22 mouse cellular contexts compared by ENCODE assay signal in genomic region chr14:25173281-25173680, GRCm38 (mm10).
A peak's percentile ranks its signal among the peaks of the same experiment; 100 is the strongest.
DNase-seq lines count a peak whose midpoint lies in the region; ATAC-seq and TF ChIP-seq lines count a peak whose summit lies in the region.
"Had no signal": no experiment of that assay in that cellular context is flagged by ENCODE, and none has a peak within 500 bp of the region (broad histone marks: within the 10 kb centered on the region; RNA-seq: fewer than 3 reads in every experiment).

No protein-coding gene starts in this region.

- 0 out of 2 replicates have a peak overlapping the region, but pooled peaks have one; percentile 11 for H3K27ac ChIP-seq in embryonic facial prominence, embryonic 12.5 days
- no peak overlapping the region for H3K27ac ChIP-seq in embryonic facial prominence, embryonic 10.5 days (replicated peaks)
- no peak overlapping the region for H3K27ac ChIP-seq in liver, adult 2 months (replicated peaks; ENCODE audit: insufficient read depth, low read depth, low read length)
- H3K27ac ChIP-seq in liver, embryonic 12.5 days = no peak overlapping the region
- H3K27ac ChIP-seq in embryonic facial prominence, embryonic 14.5 days (replicated peaks; ENCODE audit: low read depth, low read length) = peak overlapping the region; percentile 74
- H3K27ac ChIP-seq in limb, embryonic 15.5 days = peak overlapping the region; percentile 79
- no peak overlapping the region for H3K27ac ChIP-seq in forebrain, embryonic 11.5 days (ENCODE audit: low read depth, low read length)
- H3K27ac ChIP-seq: heart, adult 2 months; hindbrain, embryonic 15.5 days; kidney, postnatal 0 days; neural tube, embryonic 12.5 days had no signal

- no peaks in the 10 kb centered on the region for H3K36me3 ChIP-seq in embryonic facial prominence, embryonic 12.5 days
- H3K36me3 ChIP-seq in embryonic facial prominence, embryonic 10.5 days (replicated peaks) = no peaks in the 10 kb centered on the region
- no peaks in the 10 kb centered on the region for H3K36me3 ChIP-seq in liver, adult 2 months (ENCODE audit: control insufficient read depth, insufficient read depth, low read length)
- H3K36me3 ChIP-seq in liver, embryonic 12.5 days = no peaks in the 10 kb centered on the region
- no peaks in the 10 kb centered on the region for H3K36me3 ChIP-seq in embryonic facial prominence, embryonic 14.5 days (ENCODE audit: control insufficient read depth, insufficient read depth, low read length)
- H3K36me3 ChIP-seq in limb, embryonic 15.5 days = no peaks in the 10 kb centered on the region
- H3K36me3 ChIP-seq in forebrain, embryonic 11.5 days (ENCODE audit: control insufficient read depth, insufficient read depth, low read length) = no peaks in the 10 kb centered on the region
- H3K36me3 ChIP-seq: hindbrain, embryonic 15.5 days; neural tube, embryonic 12.5 days had no signal

- H3K4me2 ChIP-seq in embryonic facial prominence, embryonic 12.5 days (replicated peaks) = no peak overlapping the region
- no peak overlapping the region for H3K4me2 ChIP-seq in liver, embryonic 12.5 days
- H3K4me2 ChIP-seq in embryonic facial prominence, embryonic 14.5 days (ENCODE audit: low read depth, low read length) = no peak overlapping the region
- H3K4me2 ChIP-seq in limb, embryonic 15.5 days = no peak overlapping the region
- H3K4me2 ChIP-seq in forebrain, embryonic 11.5 days (ENCODE audit: low read depth, low read length, severe bottlenecking) = no peak overlapping the region
- H3K4me2 ChIP-seq: hindbrain, embryonic 15.5 days; neural tube, embryonic 12.5 days had no signal

- H3K4me1 ChIP-seq in embryonic facial prominence, embryonic 12.5 days = peaks cover 26% of the 10 kb centered on the region
- peaks cover 39% of the 10 kb centered on the region for H3K4me1 ChIP-seq in embryonic facial prominence, embryonic 10.5 days
- H3K4me1 ChIP-seq in liver, adult 2 months (ENCODE audit: control insufficient read depth, insufficient read depth, low read length) = peaks cover 4% of the 10 kb centered on the region; the same call in 1 of the 2 replicates
- H3K4me1 ChIP-seq in liver, embryonic 12.5 days = no peaks in the 10 kb centered on the region
- peaks cover 36% of the 10 kb centered on the region for H3K4me1 ChIP-seq in embryonic facial prominence, embryonic 14.5 days (ENCODE audit: control insufficient read depth, insufficient read depth, low read length)
- peaks cover 44% of the 10 kb centered on the region for H3K4me1 ChIP-seq in limb, embryonic 15.5 days
- H3K4me1 ChIP-seq in forebrain, embryonic 11.5 days (replicated peaks; ENCODE audit: control insufficient read depth, insufficient read depth, low read length) = no peaks in the 10 kb centered on the region
- H3K4me1 ChIP-seq: hindbrain, embryonic 15.5 days; neural tube, embryonic 12.5 days had no signal

- no peak overlapping the region for H3K9ac ChIP-seq in embryonic facial prominence, embryonic 12.5 days
- H3K9ac ChIP-seq in liver, adult 2 months (ENCODE audit: low read depth, low read length) = no peak overlapping the region
- no peak overlapping the region for H3K9ac ChIP-seq in liver, embryonic 12.5 days
- no peak overlapping the region for H3K9ac ChIP-seq in embryonic facial prominence, embryonic 14.5 days (ENCODE audit: low read depth, low read length)
- H3K9ac ChIP-seq in limb, embryonic 15.5 days = 0 out of 2 replicates have a peak overlapping the region, but pooled peaks have one; percentile 15
- no peak overlapping the region for H3K9ac ChIP-seq in forebrain, embryonic 11.5 days (ENCODE audit: low read length)
- H3K9ac ChIP-seq: forebrain, postnatal 0 days; hindbrain, embryonic 15.5 days; neural tube, embryonic 12.5 days had no signal

- no peak for TF ChIP-seq CTCF in liver, adult 2 months (IDR thresholded peaks at IDR 0.05; ENCODE audit: low read depth, low read length)

- no peaks in the 10 kb centered on the region for H3K9me3 ChIP-seq in embryonic facial prominence, embryonic 12.5 days
- H3K9me3 ChIP-seq in embryonic facial prominence, embryonic 10.5 days = no peaks in the 10 kb centered on the region
- H3K9me3 ChIP-seq in liver, embryonic 12.5 days (replicated peaks) = no peaks in the 10 kb centered on the region
- H3K9me3 ChIP-seq in embryonic facial prominence, embryonic 14.5 days (ENCODE audit: control insufficient read depth, low read length) = no peaks in the 10 kb centered on the region
- H3K9me3 ChIP-seq in limb, embryonic 15.5 days = no peaks in the 10 kb centered on the region
- H3K9me3 ChIP-seq in forebrain, embryonic 11.5 days (ENCODE audit: control insufficient read depth, low read length) = no peaks in the 10 kb centered on the region
- H3K9me3 ChIP-seq: hindbrain, embryonic 15.5 days; neural tube, embryonic 12.5 days had no signal

- TF ChIP-seq POLR2A in liver, adult 2 months (IDR thresholded peaks at IDR 0.05; ENCODE audit: extremely low read depth, insufficient read depth, low read length) = no peak

- no peak overlapping the region for H3K4me3 ChIP-seq in embryonic facial prominence, embryonic 12.5 days
- H3K4me3 ChIP-seq in embryonic facial prominence, embryonic 10.5 days = no peak overlapping the region
- H3K4me3 ChIP-seq in liver, adult 2 months (ENCODE audit: insufficient read depth, low read depth, low read length) = no peak overlapping the region
- no peak overlapping the region for H3K4me3 ChIP-seq in liver, embryonic 12.5 days
- H3K4me3 ChIP-seq in embryonic facial prominence, embryonic 14.5 days (ENCODE audit: low read depth, low read length) = no peak overlapping the region
- no peak overlapping the region for H3K4me3 ChIP-seq in limb, embryonic 15.5 days
- no peak overlapping the region for H3K4me3 ChIP-seq in forebrain, embryonic 11.5 days (ENCODE audit: low read depth, low read length)
- H3K4me3 ChIP-seq: heart, adult 2 months; hindbrain, embryonic 15.5 days; neural tube, embryonic 12.5 days had no signal

- no peak for ATAC-seq in embryonic facial prominence, embryonic 12.5 days (ENCODE audit: insufficient number of reproducible peaks, insufficient read depth, low FRiP score, low TSS enrichment)
- ATAC-seq in liver, embryonic 12.5 days = no peak
- ATAC-seq in embryonic facial prominence, embryonic 14.5 days (ENCODE audit: low read depth) = peak; percentile 62
- no peak for ATAC-seq in limb, embryonic 15.5 days (ENCODE audit: insufficient number of reproducible peaks, low FRiP score, low TSS enrichment, low read depth)
- no peak for ATAC-seq in forebrain, embryonic 11.5 days (replicated peaks; ENCODE audit: low FRiP score)
- ATAC-seq: forebrain, postnatal 0 days had no signal

- no peaks in the 10 kb centered on the region for H3K27me3 ChIP-seq in embryonic facial prominence, embryonic 12.5 days
- 0 out of 2 replicates have a peak, but pooled peaks cover 3% of the 10 kb centered on the region for H3K27me3 ChIP-seq in embryonic facial prominence, embryonic 10.5 days (replicated peaks; ENCODE audit: low read depth, poor library complexity, severe bottlenecking)
- H3K27me3 ChIP-seq in liver, adult 2 months (ENCODE audit: control insufficient read depth, insufficient read depth, low read length) = no peaks in the 10 kb centered on the region
- no peaks in the 10 kb centered on the region for H3K27me3 ChIP-seq in liver, embryonic 12.5 days (replicated peaks)
- H3K27me3 ChIP-seq in embryonic facial prominence, embryonic 14.5 days (replicated peaks; ENCODE audit: control insufficient read depth, insufficient read depth, low read length) = no peaks in the 10 kb centered on the region
- H3K27me3 ChIP-seq in limb, embryonic 15.5 days = no peaks in the 10 kb centered on the region
- no peaks in the 10 kb centered on the region for H3K27me3 ChIP-seq in forebrain, embryonic 11.5 days (ENCODE audit: control insufficient read depth, insufficient read depth, low read length)
- H3K27me3 ChIP-seq: hindbrain, embryonic 15.5 days; neural tube, embryonic 12.5 days had no signal

- no peak for DNase-seq in embryonic facial prominence, embryonic 10.5 days (ENCODE audit: low spot score)
- peak; percentile 19 for DNase-seq in liver, adult 2 months (ENCODE audit: extremely low read depth, low read depth, low spot score)
- peak; percentile 80 for DNase-seq in embryonic facial prominence, embryonic 14.5 days (ENCODE audit: low spot score)
- no peak for DNase-seq in forebrain, embryonic 11.5 days (ENCODE audit: low spot score)
- DNase-seq in MN1 (ENCODE audit: low spot score) = no peak
- DNase-seq: adrenal gland, postnatal 36 days; cerebellum, adult 9-10 months; forebrain, postnatal 0 days; gastrocnemius, postnatal 36 days; heart, adult 2 months; heart, postnatal 4 days; midbrain, embryonic 14.5 days; retina, postnatal 1 day; right cerebral cortex, postnatal 25 days; spleen, adult 18-20 months; thymus, postnatal 25 days had no signal

- H3K79me2 ChIP-seq in liver, adult 2 months (ENCODE audit: control insufficient read depth, insufficient read depth, low read length) = no peaks in the 10 kb centered on the region

- 58% methylated on average over 6 of the region's 6 CpGs for WGBS in embryonic facial prominence, embryonic 12.5 days
- 77% methylated on average over 6 of the region's 6 CpGs for WGBS in embryonic facial prominence, embryonic 10.5 days
- 26% methylated on average over 6 of the region's 6 CpGs for WGBS in liver, adult 2 months
- WGBS in liver, embryonic 12.5 days (ENCODE audit: insufficient replicate concordance) = 55% methylated on average over 6 of the region's 6 CpGs
- 39% methylated on average over 6 of the region's 6 CpGs for WGBS in embryonic facial prominence, embryonic 14.5 days
- WGBS in limb, embryonic 15.5 days = 26% methylated on average over 6 of the region's 6 CpGs
- 79% methylated on average over 6 of the region's 6 CpGs for WGBS in forebrain, embryonic 11.5 days

Comparison
In these comparisons a context has a peak if more than half of its experiments do, and no peak if none do; other contexts are left out.
1. H3K27ac ChIP-seq: peak in embryonic facial prominence, embryonic 12.5 days (single experiment), embryonic facial prominence, embryonic 14.5 days (single experiment) and limb, embryonic 15.5 days (single experiment); none in embryonic facial prominence, embryonic 10.5 days (single experiment), liver, adult 2 months (single experiment), liver, embryonic 12.5 days (single experiment) and forebrain, embryonic 11.5 days (single experiment).
2. DNase-seq: peak in liver, adult 2 months (single experiment) and embryonic facial prominence, embryonic 14.5 days (single experiment); none in embryonic facial prominence, embryonic 10.5 days (single experiment), forebrain, embryonic 11.5 days (single experiment) and MN1 (single experiment).